Mouse (Mus musculus) cerebellum, postnatal 25 days (tissue): ENCODE results near the gene Gm21312.
"Not testable (repeated sequence)": the region's sequence is repeated elsewhere in the genome, so short reads cannot be mapped to it uniquely, and the experiment has no call there.

Experiments
- DNase-seq, 2 experiments: peaks; one replicate each; pipeline ENCODE4 v3.0.0; 2021; ENCODE audit warnings: mixed read lengths in 2 of 2

The Gm21312 gene

DNA sequence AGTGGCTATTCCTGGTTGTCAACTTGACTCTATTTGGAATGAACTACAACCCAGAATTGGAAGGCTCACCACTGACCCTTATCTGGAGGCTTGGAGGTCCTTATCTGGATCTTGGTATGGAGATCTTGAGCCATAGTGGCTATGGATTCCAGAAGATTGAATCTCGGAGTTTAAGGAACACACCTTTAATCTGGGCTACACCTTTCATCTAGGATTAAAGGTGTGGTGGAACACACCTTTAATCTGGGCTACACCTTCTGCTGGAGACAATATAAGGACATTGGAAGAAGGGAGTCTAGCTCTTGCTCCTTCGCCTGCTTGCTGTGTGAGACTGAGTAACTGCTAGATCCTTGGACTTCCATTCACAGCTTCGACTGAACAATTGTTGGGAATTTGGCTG is at the start of gene Gm21312:
Gm21312 (plus strand) TSS at position 301 of the 400 bp plus-strand sequence.
- not testable (repeated sequence) for DNase-seq

DNA sequence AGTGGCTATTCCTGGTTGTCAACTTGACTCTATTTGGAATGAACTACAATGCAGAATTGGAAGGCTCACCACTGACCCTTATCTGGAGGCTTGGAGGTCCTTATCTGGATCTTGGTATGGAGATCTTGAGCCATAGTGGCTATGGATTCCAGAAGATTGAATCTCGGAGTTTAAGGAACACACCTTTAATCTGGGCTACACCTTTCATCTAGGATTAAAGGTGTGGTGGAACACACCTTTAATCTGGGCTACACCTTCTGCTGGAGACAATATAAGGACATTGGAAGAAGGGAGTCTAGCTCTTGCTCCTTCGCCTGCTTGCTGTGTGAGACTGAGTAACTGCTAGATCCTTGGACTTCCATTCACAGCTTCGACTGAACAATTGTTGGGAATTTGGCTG is 34.1 kb upstream of the Gm21312 start, which contains the start of gene Gm21293:
Gm21293 (plus strand) TSS at position 301 of the 400 bp plus-strand sequence.
- DNase-seq, result not testable (repeated sequence)

DNA sequence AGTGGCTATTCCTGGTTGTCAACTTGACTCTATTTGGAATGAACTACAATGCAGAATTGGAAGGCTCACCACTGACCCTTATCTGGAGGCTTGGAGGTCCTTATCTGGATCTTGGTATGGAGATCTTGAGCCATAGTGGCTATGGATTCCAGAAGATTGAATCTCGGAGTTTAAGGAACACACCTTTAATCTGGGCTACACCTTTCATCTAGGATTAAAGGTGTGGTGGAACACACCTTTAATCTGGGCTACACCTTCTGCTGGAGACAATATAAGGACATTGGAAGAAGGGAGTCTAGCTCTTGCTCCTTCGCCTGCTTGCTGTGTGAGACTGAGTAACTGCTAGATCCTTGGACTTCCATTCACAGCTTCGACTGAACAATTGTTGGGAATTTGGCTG is 25.6 kb upstream of the Gm21312 start, which contains the start of gene Gm6763:
Gm6763 (plus strand) TSS at position 301 of the 400 bp plus-strand sequence.
- not testable (repeated sequence) for DNase-seq

DNA sequence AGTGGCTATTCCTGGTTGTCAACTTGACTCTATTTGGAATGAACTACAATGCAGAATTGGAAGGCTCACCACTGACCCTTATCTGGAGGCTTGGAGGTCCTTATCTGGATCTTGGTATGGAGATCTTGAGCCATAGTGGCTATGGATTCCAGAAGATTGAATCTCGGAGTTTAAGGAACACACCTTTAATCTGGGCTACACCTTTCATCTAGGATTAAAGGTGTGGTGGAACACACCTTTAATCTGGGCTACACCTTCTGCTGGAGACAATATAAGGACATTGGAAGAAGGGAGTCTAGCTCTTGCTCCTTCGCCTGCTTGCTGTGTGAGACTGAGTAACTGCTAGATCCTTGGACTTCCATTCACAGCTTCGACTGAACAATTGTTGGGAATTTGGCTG is 17.1 kb upstream of the Gm21312 start, which contains the start of gene Gm8764:
Gm8764 (plus strand) TSS at position 301 of the 400 bp plus-strand sequence.
- not testable (repeated sequence) for DNase-seq

DNA sequence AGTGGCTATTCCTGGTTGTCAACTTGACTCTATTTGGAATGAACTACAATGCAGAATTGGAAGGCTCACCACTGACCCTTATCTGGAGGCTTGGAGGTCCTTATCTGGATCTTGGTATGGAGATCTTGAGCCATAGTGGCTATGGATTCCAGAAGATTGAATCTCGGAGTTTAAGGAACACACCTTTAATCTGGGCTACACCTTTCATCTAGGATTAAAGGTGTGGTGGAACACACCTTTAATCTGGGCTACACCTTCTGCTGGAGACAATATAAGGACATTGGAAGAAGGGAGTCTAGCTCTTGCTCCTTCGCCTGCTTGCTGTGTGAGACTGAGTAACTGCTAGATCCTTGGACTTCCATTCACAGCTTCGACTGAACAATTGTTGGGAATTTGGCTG is 8.6 kb upstream of the Gm21312 start, which contains the start of gene Gm21304:
Gm21304 (plus strand) TSS at position 301 of the 400 bp plus-strand sequence.
- not testable (repeated sequence) for DNase-seq

DNA sequence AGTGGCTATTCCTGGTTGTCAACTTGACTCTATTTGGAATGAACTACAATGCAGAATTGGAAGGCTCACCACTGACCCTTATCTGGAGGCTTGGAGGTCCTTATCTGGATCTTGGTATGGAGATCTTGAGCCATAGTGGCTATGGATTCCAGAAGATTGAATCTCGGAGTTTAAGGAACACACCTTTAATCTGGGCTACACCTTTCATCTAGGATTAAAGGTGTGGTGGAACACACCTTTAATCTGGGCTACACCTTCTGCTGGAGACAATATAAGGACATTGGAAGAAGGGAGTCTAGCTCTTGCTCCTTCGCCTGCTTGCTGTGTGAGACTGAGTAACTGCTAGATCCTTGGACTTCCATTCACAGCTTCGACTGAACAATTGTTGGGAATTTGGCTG is 8.4 kb downstream of the Gm21312 start, which contains the start of gene Gm20765:
Gm20765 (plus strand) TSS at position 301 of the 400 bp plus-strand sequence.
- DNase-seq, result not testable (repeated sequence)

DNA sequence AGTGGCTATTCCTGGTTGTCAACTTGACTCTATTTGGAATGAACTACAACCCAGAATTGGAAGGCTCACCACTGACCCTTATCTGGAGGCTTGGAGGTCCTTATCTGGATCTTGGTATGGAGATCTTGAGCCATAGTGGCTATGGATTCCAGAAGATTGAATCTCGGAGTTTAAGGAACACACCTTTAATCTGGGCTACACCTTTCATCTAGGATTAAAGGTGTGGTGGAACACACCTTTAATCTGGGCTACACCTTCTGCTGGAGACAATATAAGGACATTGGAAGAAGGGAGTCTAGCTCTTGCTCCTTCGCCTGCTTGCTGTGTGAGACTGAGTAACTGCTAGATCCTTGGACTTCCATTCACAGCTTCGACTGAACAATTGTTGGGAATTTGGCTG is 16.9 kb downstream of the Gm21312 start, which contains the start of gene Gm4340:
Gm4340 (plus strand) TSS at position 301 of the 400 bp plus-strand sequence.
- not testable (repeated sequence) for DNase-seq

DNA sequence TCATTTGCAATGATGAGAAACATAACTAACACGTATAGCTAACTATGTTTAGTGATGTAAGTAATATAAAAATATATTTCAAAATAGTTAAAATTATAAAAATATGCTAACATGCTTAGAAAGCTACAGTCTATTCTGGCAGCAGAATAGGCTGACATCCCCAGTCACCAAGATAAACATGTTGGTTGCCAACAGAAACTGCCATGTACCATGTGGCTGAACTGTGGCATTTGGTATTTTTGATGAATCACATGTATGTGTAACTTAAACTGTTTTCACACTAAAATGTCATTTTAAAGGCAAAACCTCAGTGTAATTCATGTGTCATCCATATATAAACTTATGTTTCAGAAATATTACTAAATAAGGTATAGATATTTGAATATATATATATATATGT is 32.8 kb downstream of the Gm21312 start:
- no peak for DNase-seq

DNA sequence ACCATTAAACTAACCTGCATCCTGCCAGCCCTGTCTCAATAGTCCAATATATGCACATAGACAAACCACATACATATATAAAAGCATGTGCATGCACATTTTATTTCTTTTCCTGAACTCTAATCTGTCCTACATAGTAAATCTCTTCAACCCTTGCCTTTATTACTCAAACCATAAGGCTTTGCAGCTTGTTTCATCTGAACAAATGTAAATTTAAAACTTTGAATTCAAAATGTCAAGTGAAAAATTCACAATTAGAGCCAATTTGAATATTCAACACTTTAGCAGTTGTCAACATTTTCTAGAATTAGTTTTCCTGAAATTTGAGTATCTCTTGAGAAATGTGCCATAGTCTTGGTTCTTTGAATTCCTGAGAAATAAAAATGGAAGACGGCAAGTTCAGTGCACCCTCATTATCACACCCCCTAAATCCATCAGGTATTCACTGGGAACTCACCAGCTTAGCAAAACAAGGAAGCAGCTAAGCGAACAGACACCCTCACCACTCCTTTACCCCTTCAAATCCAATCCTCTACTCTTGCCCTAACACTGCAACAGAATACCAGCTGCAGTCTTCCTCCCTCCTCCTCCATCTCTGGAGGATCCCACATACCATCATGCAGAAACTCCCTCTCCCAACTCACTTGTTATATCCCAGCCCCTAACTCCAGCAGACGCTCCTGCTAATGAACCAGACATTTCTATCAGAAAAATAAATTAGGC is 33.6 kb downstream of the Gm21312 start:
- DNase-seq, result no peak

DNA sequence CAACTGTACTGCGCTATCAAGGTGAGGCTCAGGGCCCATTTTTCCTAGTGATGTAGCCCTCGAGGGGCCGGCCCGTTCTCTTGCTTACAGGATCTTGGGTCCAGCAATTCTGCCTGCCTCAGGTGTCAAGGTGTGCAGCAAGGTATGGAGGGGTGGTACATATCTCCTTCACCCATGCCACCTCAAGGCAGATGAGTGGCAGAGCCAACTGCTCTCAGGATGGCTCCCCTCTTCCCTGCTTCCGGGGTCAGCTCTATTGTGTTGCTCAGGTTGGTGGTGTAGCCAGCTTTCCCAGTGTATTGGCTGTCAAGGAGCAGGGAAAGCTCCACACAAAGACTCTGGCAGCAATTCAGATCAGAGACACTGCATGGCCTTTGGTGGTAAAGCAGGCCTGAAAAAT is 37.7 kb downstream of the Gm21312 start:
- no peak for DNase-seq

DNA sequence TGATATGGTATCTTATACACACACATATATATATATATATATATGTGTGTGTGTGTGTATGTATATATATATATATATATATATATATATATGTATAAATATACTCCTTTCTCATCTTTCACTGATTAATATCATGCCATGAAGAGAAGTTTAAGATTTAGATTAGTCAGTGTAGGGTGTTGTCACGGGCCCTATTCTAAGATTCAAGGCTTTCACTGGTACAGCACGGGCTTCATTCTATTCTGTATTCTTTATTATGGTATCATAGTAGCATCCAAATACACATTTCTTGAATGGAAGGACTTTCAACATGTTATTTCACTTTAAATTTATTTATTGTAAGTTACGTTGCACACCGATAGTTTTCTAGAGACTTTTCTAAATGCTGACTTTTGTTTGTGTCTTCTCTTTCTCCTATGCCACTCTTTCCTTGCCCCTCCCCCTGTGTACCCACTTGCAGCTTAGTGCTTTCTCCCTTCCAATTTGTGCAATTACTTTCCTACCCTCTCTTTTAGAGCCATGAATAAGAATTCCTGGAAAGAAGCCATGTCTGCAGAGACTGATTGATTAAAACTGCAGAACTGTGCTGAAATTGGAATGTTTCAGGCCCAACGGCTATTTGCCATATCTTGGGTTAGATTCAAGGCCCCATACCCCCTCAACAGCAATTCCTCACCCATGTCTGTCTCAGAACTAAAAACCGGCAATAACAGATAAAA is 43.6 kb downstream of the Gm21312 start:
- DNase-seq, result no peak
